Mouse (Mus musculus) ovary, adult 10 weeks (tissue): Measurements from ENCODE around the gene Arhgap1. TPM values are rescaled to one million over a fixed set of nuclear protein-coding genes. Genes with fewer than 3 reads are reported as not detected.

Experiments
- polyA plus RNA-seq: library from polyadenylated mRNA; stranded (reverse); fragments of 350-450 nt; fragmentation: Illumina TruSeq; extraction: RNeasy Lipid Tissue Mini Kit (QIAGEN cat#74804); gene quantifications from one replicate; pipeline ENCODE4 v1.2.3, GENCODE M21; 2014

Gene Arhgap1
- polyA plus RNA-seq, result 23.5 TPM

GRCm38 (mm10) chr2:91649553-91650359, at the start of gene Arhgap1, which contains the start of gene Zfp408:
Gene Arhgap1 (plus strand): TSS chr2:91649860.
Gene Zfp408 (minus strand): TSS chr2:91649791.

GRCm38 (mm10) chr2:91636229-91636628, 13.4 kb upstream of the Arhgap1 start, which contains the start of gene F2:
Gene F2 (minus strand): TSS chr2:91636414.

GRCm38 (mm10) chr2:91710272-91711234, 60.9 kb downstream of the Arhgap1 start, which contains the start of the genes Atg13 and Harbi1:
Gene Atg13 (minus strand): TSS chr2:91710576.
Gene Harbi1 (plus strand): TSS chr2:91710852.

Other genes with a start within 250 kb of the Arhgap1 start
- 14.4 TPM for gene 1110051M20Rik, start 205.2 kb upstream of the Arhgap1 start, polyA plus RNA-seq
- gene Lrp4, start 192.3 kb upstream of the Arhgap1 start, polyA plus RNA-seq, result 3.2 TPM
- 227 TPM for gene Ckap5, start 123.1 kb upstream of the Arhgap1 start, polyA plus RNA-seq
- gene F2, start 13.4 kb upstream of the Arhgap1 start, polyA plus RNA-seq, result not detected
- gene Zfp408, start 69 bp upstream of the Arhgap1 start, polyA plus RNA-seq, result 2.0 TPM
- gene Atg13, start 60.7 kb downstream of the Arhgap1 start, polyA plus RNA-seq, result 20.5 TPM
- 22.7 TPM for gene Harbi1, start 61.0 kb downstream of the Arhgap1 start, polyA plus RNA-seq
- gene Ambra1, start 80.3 kb downstream of the Arhgap1 start, polyA plus RNA-seq, result 6.3 TPM